Mouse (Mus musculus) heart, postnatal 0 days (tissue): Measurements from ENCODE around the gene Gm37240.

Experiments used
- CTCF ChIP-seq: IDR thresholded peaks from 2 replicates; pipeline ENCODE4 v1.5.1; 2016; ENCODE audit warnings: antibody characterized with exemption, control low read depth, low read depth
- EP300 ChIP-seq: IDR thresholded peaks from 2 replicates; pipeline ENCODE4 v1.6.1; 2016; ENCODE audit warnings: antibody characterized with exemption, low read depth

DNA sequence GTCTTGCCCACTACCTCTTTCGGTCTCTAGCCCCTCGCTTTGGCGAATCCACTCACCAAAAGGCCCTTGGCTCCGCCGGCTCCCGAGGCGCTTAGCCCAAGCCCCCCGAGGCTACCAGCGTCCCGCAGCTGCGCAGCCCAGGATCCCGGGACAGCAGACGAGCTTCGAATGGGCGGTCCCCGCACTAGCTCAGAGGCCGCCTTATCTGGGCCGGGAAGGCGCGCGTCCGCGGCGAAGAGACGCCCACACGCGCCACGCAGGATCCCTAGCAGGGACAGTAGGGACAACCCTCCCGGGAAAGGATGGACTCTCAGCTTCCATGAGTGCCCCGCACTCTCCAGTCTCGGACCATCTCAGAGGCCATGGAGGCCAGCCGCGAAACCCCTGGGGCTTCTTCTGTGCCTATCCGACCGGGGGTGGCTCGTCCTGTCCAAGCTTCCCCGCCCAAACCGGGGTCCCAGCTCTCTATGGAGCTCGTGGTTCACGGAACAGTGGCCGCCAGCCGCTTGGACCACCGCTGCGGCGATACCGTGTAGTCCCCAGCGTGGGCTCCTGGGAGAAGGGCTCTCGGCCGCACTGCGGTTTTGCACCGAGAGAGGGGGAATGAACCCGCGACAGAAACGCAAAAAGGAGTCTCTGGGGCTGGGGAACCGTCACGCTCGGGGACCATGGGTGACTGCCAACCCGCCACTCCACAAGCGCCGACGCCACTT, 1407.9 kb downstream of the Gm37240 start:
- TF ChIP-seq EP300 (no peak), CTCF (no peak)
